Mouse (Mus musculus) E14TG2a.4 (cell line): Measurements from ENCODE around the gene Zfp57.

Source experiments
- H3K27me3 ChIP-seq: 2 replicates; pipeline ENCODE4 v1.6.1; 2014; ENCODE audit warnings: low read length, control low read depth; ENCODE audit not compliant: insufficient read depth
- H3K36me3 ChIP-seq: 2 replicates; pipeline ENCODE4 v1.6.1; 2014; ENCODE audit warnings: low read length, control low read depth; ENCODE audit not compliant: insufficient read depth
- H3K4me1 ChIP-seq: replicated peaks from 2 replicates; pipeline ENCODE4 v1.6.1; 2014; ENCODE audit warnings: low read depth, low read length, control low read depth
- H3K4me3 ChIP-seq: replicated peaks from 2 replicates; pipeline ENCODE4 v1.5.1; 2014; ENCODE audit warnings: mild to moderate bottlenecking, low read length
- H3K9me3 ChIP-seq: 2 replicates; pipeline ENCODE4 v1.6.1; 2014; ENCODE audit warnings: low read length, control low read depth
- NANOG ChIP-seq: IDR thresholded peaks from 2 replicates; pipeline ENCODE4 v1.6.1; 2014; ENCODE audit warnings: borderline replicate concordance, low read length, mixed read lengths
- POU5F1 ChIP-seq: IDR thresholded peaks from 2 replicates; pipeline ENCODE4 v1.6.1; 2014; ENCODE audit warnings: low read length, borderline replicate concordance

Gene Zfp57

DNA sequence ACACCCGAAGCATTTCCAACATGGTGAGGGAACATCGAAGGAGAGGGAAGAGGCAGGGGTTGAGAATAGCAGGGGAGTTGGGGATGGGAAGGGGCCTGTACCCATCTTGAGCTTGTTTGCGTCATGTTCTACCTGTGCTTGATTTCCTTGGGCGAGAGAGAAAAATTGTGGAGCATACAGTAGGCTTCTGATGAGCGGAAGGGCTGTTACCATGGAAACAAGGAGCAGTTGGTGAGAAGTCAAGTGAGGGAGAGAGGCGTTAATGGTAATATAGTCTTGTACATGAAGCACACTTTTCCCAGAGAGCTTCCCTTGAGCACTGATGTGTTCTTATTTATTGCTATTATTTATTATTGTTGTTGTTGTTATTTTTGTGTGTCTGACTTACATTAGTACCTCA lies 56.0 kb downstream of the Zfp57 start:
- Histone ChIP-seq H3K9me3 (no peaks in the 10 kb centered on the region), H3K27me3 (no peaks in the 10 kb centered on the region), H3K36me3 (peaks cover 100% of the 10 kb centered on the region), H3K4me1 (peaks cover 60% of the 10 kb centered on the region), H3K4me3 (no peak overlapping the region)
- TF ChIP-seq NANOG, result no peak
- TF ChIP-seq POU5F1, result no peak
